Comparison of ENCODE assay signal across 8 mouse cellular contexts in the genomic region with DNA sequence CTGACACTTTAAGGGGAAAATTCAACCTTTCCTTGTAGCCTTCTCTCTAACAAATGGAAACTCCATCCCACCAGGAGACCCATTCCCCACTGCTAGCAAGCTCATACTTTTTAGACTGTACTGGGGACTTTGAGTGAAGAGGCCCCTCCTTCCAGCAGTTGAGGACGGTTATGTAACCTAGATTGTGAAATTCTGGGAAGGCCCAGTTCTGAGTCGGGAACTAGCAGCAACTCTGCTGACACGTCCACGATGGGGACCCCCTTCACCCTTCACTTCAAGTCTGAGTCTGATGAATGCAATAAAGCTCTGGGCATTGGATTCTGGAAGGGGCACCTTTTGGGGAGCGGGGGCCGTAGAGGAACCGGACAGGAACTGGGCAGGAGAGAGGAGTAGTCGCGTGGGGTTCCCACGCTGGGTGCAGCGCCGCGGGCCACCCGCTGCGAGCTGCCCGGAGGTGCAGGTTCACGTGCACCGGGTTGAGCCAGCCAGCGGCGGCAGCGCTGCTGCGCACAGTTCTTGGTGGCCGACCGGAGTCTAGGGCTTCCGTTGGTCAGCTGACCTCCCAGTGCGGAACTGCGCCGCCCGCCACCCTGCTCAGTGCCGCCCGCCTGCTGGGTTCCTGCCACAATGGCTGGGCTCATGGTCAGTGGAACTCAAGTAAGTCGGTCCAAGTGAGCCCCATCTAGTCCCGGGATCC. TPM values are rescaled to one million over a fixed set of nuclear protein-coding genes. Genes with fewer than 3 reads are reported as not detected.
DNase-seq lines count a peak whose midpoint lies in the region; ATAC-seq and TF ChIP-seq lines count a peak whose summit lies in the region.

A gene (plus strand): TSS at position 461 of the 697 bp plus-strand sequence.

- peak within 1 kb of the TSS; percentile 43; the same call in 1 of the 2 replicates for H3K9ac ChIP-seq in forebrain, embryonic 13.5 days
- peak within 1 kb of the TSS; percentile 51 for H3K9ac ChIP-seq in heart, postnatal 0 days (replicated peaks; ENCODE audit: low read depth, low read length)
- H3K9ac ChIP-seq in neural tube, embryonic 13.5 days, result peak within 1 kb of the TSS; percentile 60
- peak within 1 kb of the TSS; percentile 68 for H3K9ac ChIP-seq in stomach, postnatal 0 days (ENCODE audit: low read length)

- no peak for ATAC-seq in CD4-positive, CD25-positive, alpha-beta regulatory T cell, adult 4 months
- no peak for ATAC-seq in forebrain, embryonic 13.5 days
- ATAC-seq in heart, postnatal 0 days (ENCODE audit: insufficient read depth, low read depth), result peak; percentile 89
- peak; percentile 74 for ATAC-seq in neural tube, embryonic 13.5 days (ENCODE audit: low read depth)
- peak; percentile 95 for ATAC-seq in stomach, postnatal 0 days (ENCODE audit: low FRiP score, low TSS enrichment)

- H3K4me2 ChIP-seq in forebrain, embryonic 13.5 days, result peak within 1 kb of the TSS; percentile 60
- H3K4me2 ChIP-seq in heart, postnatal 0 days (ENCODE audit: low read depth, low read length), result peak within 1 kb of the TSS; percentile 68
- peak within 1 kb of the TSS; percentile 69 for H3K4me2 ChIP-seq in neural tube, embryonic 13.5 days
- H3K4me2 ChIP-seq in stomach, postnatal 0 days (replicated peaks; ENCODE audit: low read depth), result peak within 1 kb of the TSS; percentile 82

- peaks cover 11% of the 10 kb centered on the region for H3K4me1 ChIP-seq in forebrain, embryonic 13.5 days
- H3K4me1 ChIP-seq in heart, postnatal 0 days (ENCODE audit: control insufficient read depth, insufficient read depth), result peaks cover 12% of the 10 kb centered on the region; the same call in 1 of the 2 replicates
- H3K4me1 ChIP-seq in neural tube, embryonic 13.5 days (replicated peaks), result peaks cover 18% of the 10 kb centered on the region
- H3K4me1 ChIP-seq in stomach, postnatal 0 days (replicated peaks; ENCODE audit: control insufficient read depth, insufficient read depth), result 0 out of 2 replicates have a peak, but pooled peaks cover 3% of the 10 kb centered on the region

- H3K27ac ChIP-seq in forebrain, embryonic 13.5 days, result no peak within 1 kb of the TSS
- H3K27ac ChIP-seq in heart, postnatal 0 days (ENCODE audit: low read depth), result no peak within 1 kb of the TSS
- H3K27ac ChIP-seq in neural tube, embryonic 13.5 days (replicated peaks), result no peak within 1 kb of the TSS
- peak within 1 kb of the TSS; percentile 77; the same call in 1 of the 2 replicates for H3K27ac ChIP-seq in stomach, postnatal 0 days (replicated peaks)

- H3K27me3 ChIP-seq in forebrain, embryonic 13.5 days, result peaks cover 75% of the 10 kb centered on the region
- H3K27me3 ChIP-seq in heart, postnatal 0 days (ENCODE audit: control insufficient read depth, insufficient read depth, low read length), result 0 out of 2 replicates have a peak, but pooled peaks cover 6% of the 10 kb centered on the region
- peaks cover 39% of the 10 kb centered on the region for H3K27me3 ChIP-seq in neural tube, embryonic 13.5 days
- H3K27me3 ChIP-seq in stomach, postnatal 0 days (ENCODE audit: control insufficient read depth, insufficient read depth, low read length), result no peaks in the 10 kb centered on the region

- no peaks in the 10 kb centered on the region for H3K36me3 ChIP-seq in forebrain, embryonic 13.5 days (ENCODE audit: poor library complexity, severe bottlenecking)
- H3K36me3 ChIP-seq in heart, postnatal 0 days (replicated peaks; ENCODE audit: control insufficient read depth, insufficient read depth, low read length), result no peaks in the 10 kb centered on the region
- no peaks in the 10 kb centered on the region for H3K36me3 ChIP-seq in neural tube, embryonic 13.5 days
- no peaks in the 10 kb centered on the region for H3K36me3 ChIP-seq in stomach, postnatal 0 days (ENCODE audit: control insufficient read depth, insufficient read depth, low read length)

- H3K4me3 ChIP-seq in forebrain, embryonic 13.5 days, result peak within 1 kb of the TSS; percentile 25
- peak within 1 kb of the TSS; percentile 39 for H3K4me3 ChIP-seq in heart, postnatal 0 days (ENCODE audit: low read depth, low read length)
- H3K4me3 ChIP-seq in neural tube, embryonic 13.5 days, result peak within 1 kb of the TSS; percentile 34
- peak within 1 kb of the TSS; percentile 40 for H3K4me3 ChIP-seq in stomach, postnatal 0 days (ENCODE audit: low read depth, low read length)

- WGBS in forebrain, embryonic 13.5 days, result 3% methylated on average over 33 of the region's 33 CpGs
- WGBS in heart, postnatal 0 days, result 3% methylated on average over 33 of the region's 33 CpGs
- WGBS in neural tube, embryonic 13.5 days, result 5% methylated on average over 33 of the region's 33 CpGs
- WGBS in stomach, postnatal 0 days, result 3% methylated on average over 33 of the region's 33 CpGs

- peak; percentile 5 for DNase-seq in CD4-positive, CD25-positive, alpha-beta regulatory T cell, adult 2 months (ENCODE audit: low read depth, low spot score)
- DNase-seq in heart, postnatal 0 days (ENCODE audit: low spot score), result peak; percentile 56
- DNase-seq in kidney, postnatal 36 days, result peak; percentile 88 to 92
- peak; percentile 86 to 90 for DNase-seq in lung, adult 18-20 months
- peak; percentile 83 for DNase-seq in stomach, postnatal 0 days (ENCODE audit: low spot score)

- peak; percentile 9; the same call in 1 of the 2 replicates for TF ChIP-seq CTCF in heart, postnatal 0 days (IDR thresholded peaks at IDR 0.05; ENCODE audit: low read depth)
- TF ChIP-seq CTCF in stomach, postnatal 0 days (IDR thresholded peaks at IDR 0.05; ENCODE audit: low read depth), result peak; percentile 37

- no peak for TF ChIP-seq EP300 in heart, postnatal 0 days (IDR thresholded peaks at IDR 0.05; ENCODE audit: low read depth)
- no peak for TF ChIP-seq EP300 in stomach, postnatal 0 days (optimal IDR thresholded peaks at IDR 0.05)

- H3K9me3 ChIP-seq in forebrain, embryonic 13.5 days (replicated peaks), result no peaks in the 10 kb centered on the region
- no peaks in the 10 kb centered on the region for H3K9me3 ChIP-seq in heart, postnatal 0 days (replicated peaks; ENCODE audit: control insufficient read depth, low read length)
- no peaks in the 10 kb centered on the region for H3K9me3 ChIP-seq in neural tube, embryonic 13.5 days
- no peaks in the 10 kb centered on the region for H3K9me3 ChIP-seq in stomach, postnatal 0 days (ENCODE audit: control insufficient read depth, low read length)

RNA-seq across cellular contexts. Expression of the gene that starts here (rescaled TPM):
- not detected for polyA plus RNA-seq in CD4-positive, CD25-positive, alpha-beta regulatory T cell, adult 4 months (2017; shearing (Covaris generic))
- polyA plus RNA-seq in forebrain, embryonic 13.5 days (2015; fragmentation: Nextera tagmentation; extraction: Ambion mirVana), result not detected in 2 replicates
- 0.38 TPM in 1 of 2 replicates, not detected in the other for total RNA-seq in heart, postnatal 0 days (2014; rRNA removed; ENCODE audit: low replicate concordance)
- 0.54 and 0.82 TPM in 2 replicates for polyA plus RNA-seq in heart, postnatal 0 days (2015; fragmentation: Nextera tagmentation; extraction: Ambion mirVana)
- polyA plus RNA-seq in neural tube, embryonic 13.5 days (2015; fragmentation: Nextera tagmentation; extraction: Ambion mirVana), result 0.54 TPM in 1 of 2 replicates, not detected in the other
- 0.39 and 0.46 TPM in 2 replicates for polyA plus RNA-seq in stomach, postnatal 0 days (2015; fragmentation: Nextera tagmentation; extraction: Ambion mirVana)

Comparison
In these comparisons a context has a peak if more than half of its experiments do, and no peak if none do; other contexts are left out.
1. Peak in DNase-seq, ATAC-seq, H3K4me3 ChIP-seq, H3K9ac ChIP-seq and H3K4me2 ChIP-seq in heart, postnatal 0 days; RNA of the gene not detected or under 1 TPM.
2. Peak in ATAC-seq, H3K4me3 ChIP-seq, H3K9ac ChIP-seq and H3K4me2 ChIP-seq in neural tube, embryonic 13.5 days; RNA of the gene not detected or under 1 TPM.
3. Peak in DNase-seq, ATAC-seq, H3K4me3 ChIP-seq, H3K27ac ChIP-seq, H3K9ac ChIP-seq and H3K4me2 ChIP-seq in stomach, postnatal 0 days; RNA of the gene not detected or under 1 TPM.
4. DNase-seq: peak in every context shown above with its lines; median percentile 90 in kidney, postnatal 36 days; 88 in lung, adult 18-20 months; 83 in stomach, postnatal 0 days; 56 in heart, postnatal 0 days; 5 in CD4-positive, CD25-positive, alpha-beta regulatory T cell, adult 2 months.